Mouse (Mus musculus): ENCODE measurements around the gene Sh2b1. TPM values are rescaled to one million over a fixed set of nuclear protein-coding genes. Genes with fewer than 3 reads are reported as not detected.

Sh2b1 gene
- polyA plus RNA-seq, 1 experiment from 2014 or later = 26.4 TPM

DNA sequence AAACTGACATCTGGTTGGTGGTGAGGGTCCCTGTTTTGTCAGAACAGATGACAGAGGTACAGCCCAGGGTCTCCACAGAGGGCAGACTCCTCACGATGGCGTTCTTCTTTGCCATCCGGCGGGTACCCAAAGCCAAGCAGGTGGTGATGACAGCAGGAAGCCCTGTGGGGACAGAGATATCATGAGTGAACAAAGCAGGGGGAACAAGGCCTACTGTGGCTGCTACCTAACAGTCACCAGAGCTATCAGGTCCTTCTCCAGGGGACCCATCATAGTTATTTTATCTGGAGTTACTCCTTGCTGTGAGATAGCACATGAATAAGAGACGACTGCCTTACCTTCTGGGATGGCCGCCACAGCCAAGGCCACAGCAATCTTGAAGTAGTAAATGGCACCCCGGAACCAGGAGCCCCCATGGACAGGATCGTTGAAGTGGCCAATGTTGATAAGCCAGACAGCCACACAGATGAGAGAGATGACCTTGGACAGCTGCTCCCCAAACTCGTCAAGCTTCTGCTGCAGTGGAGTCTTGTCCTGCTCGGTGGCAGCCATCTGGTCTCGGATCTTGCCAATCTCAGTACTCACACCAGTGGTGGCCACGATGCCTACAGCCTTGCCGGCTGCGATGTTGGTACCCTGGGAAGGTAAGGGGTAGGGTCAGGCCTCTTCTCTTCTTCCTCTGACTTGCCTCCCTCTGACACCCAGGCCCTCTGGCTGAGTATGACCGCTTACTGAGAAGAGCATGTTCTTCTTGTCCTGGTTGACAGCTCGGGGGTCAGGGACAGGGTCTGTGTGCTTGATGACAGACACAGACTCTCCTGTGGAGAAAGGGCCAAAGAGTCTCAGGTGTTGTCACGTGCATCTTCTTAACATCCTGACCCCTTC, 18.6 kb downstream of the Sh2b1 start:
- no peak for ATAC-seq (replicated peaks; ENCODE audit: low FRiP score)
- 69% methylated on average over 17 of the region's 17 CpGs for WGBS
- no peaks in the 10 kb centered on the region for H3K36me3 ChIP-seq (ENCODE audit: control insufficient read depth, insufficient read depth, low read length)

DNA sequence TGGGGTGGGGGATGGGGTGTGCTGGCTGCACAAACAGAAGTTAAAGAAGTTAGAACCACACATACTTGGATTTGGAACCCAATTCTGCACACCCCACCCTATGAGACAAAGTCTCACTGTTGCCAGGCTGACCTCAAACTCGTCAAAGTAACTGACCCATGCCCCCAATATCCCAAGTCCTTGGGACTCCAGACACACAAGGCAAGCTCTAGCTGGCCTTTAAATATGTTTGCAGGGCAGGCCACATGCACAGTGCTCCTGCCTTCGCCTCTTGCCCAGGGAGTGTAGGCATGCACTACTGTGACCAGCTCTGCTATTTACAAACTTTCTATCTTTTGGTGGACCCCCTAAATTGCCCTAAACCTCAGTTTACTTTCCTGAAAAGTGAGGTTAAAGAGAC, 20.0 kb downstream of the Sh2b1 start:
- H3K27me3 ChIP-seq (replicated peaks; ENCODE audit: control insufficient read depth, insufficient read depth, low read length) = no peaks in the 10 kb centered on the region
- H3K4me1 ChIP-seq (replicated peaks; ENCODE audit: control insufficient read depth, insufficient read depth, low read length) = no peaks in the 10 kb centered on the region; the same call in 1 of the 2 replicates
- WGBS = 64% methylated on average over 2 of the region's 2 CpGs
- H3K4me2 ChIP-seq = no peak overlapping the region
- no peak overlapping the region for H3K27ac ChIP-seq (ENCODE audit: low read depth, low read length)
- H3K4me3 ChIP-seq (ENCODE audit: low read depth, low read length) = no peak overlapping the region
- ATAC-seq (replicated peaks; ENCODE audit: low FRiP score) (no peak), DNase-seq (ENCODE audit: low spot score) (no peak)
- H3K9ac ChIP-seq (ENCODE audit: low read depth, low read length) = no peak overlapping the region
- H3K36me3 ChIP-seq (ENCODE audit: control insufficient read depth, insufficient read depth, low read length) = no peaks in the 10 kb centered on the region
- H3K9me3 ChIP-seq (ENCODE audit: control insufficient read depth, low read length) = no peaks in the 10 kb centered on the region

More for the DNA sequence above, 18.6 kb downstream of the Sh2b1 start:
- no peak overlapping the region for H3K4me2 ChIP-seq
- H3K27me3 ChIP-seq (replicated peaks; ENCODE audit: control insufficient read depth, insufficient read depth, low read length) = no peaks in the 10 kb centered on the region
- no peak overlapping the region for H3K4me3 ChIP-seq (ENCODE audit: low read depth, low read length)
- no peak for DNase-seq (ENCODE audit: low spot score)
- no peak overlapping the region for H3K9ac ChIP-seq (ENCODE audit: low read depth, low read length)
- no peaks in the 10 kb centered on the region for H3K9me3 ChIP-seq (ENCODE audit: control insufficient read depth, low read length)
- H3K4me1 ChIP-seq (replicated peaks; ENCODE audit: control insufficient read depth, insufficient read depth, low read length) = no peaks in the 10 kb centered on the region; the same call in 1 of the 2 replicates
- H3K27ac ChIP-seq (ENCODE audit: low read depth, low read length) = no peak overlapping the region

DNA sequence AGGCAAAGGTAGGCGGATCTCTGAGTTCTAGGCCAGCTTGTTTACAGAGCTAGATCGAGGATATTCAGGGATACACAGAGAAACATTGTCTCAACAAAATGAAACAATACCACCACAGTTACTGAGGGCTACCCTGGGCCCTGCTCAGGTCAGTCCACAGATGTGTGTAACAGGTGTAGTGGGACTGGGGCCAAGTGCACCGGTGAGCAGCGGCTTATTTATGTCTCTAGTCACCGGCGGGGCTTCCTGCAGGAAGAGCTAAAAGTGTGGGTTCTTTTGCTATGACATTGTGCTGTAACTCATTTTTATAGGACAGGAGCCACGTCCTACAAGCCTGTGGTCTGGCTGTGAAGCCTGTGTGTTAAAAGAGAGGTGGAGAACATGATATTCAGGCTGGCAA, 21.4 kb downstream of the Sh2b1 start:
- Histone ChIP-seq H3K4me1 (replicated peaks; ENCODE audit: control insufficient read depth, insufficient read depth, low read length) (no peaks in the 10 kb centered on the region; the same call in 1 of the 2 replicates), H3K4me2 (no peak overlapping the region), H3K9me3 (ENCODE audit: control insufficient read depth, low read length) (no peaks in the 10 kb centered on the region), H3K27ac (ENCODE audit: low read depth, low read length) (no peak overlapping the region), H3K27me3 (replicated peaks; ENCODE audit: control insufficient read depth, insufficient read depth, low read length) (no peaks in the 10 kb centered on the region), H3K9ac (ENCODE audit: low read depth, low read length) (no peak overlapping the region), H3K36me3 (ENCODE audit: control insufficient read depth, insufficient read depth, low read length) (no peaks in the 10 kb centered on the region), H3K4me3 (ENCODE audit: low read depth, low read length) (no peak overlapping the region)
- 77% methylated on average over 7 of the region's 7 CpGs for WGBS
- no peak for ATAC-seq (replicated peaks; ENCODE audit: low FRiP score)
- no peak for DNase-seq (ENCODE audit: low spot score)

DNA sequence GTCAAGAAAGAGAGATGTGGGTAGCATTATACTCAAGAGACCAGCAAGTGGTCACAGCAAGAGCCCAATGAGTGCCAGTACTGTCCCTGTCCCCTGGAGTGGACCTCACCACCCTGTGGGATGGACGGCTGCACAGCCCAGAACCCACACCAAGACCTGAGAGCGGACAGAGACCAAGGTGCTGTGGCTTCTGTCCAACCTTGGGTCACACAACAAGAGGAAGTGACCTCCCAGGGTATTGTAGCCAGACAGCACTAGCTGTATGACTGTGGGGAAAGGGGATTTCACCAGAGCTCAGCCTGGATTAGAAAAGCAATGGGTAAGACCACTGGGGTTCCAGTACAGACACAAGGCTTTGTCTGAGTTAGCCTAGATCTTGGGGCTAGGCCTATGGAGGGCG, 23.0 kb downstream of the Sh2b1 start:
- Histone ChIP-seq H3K4me2 (no peak overlapping the region), H3K36me3 (ENCODE audit: control insufficient read depth, insufficient read depth, low read length) (no peaks in the 10 kb centered on the region), H3K9ac (ENCODE audit: low read depth, low read length) (no peak overlapping the region), H3K4me3 (ENCODE audit: low read depth, low read length) (no peak overlapping the region), H3K9me3 (ENCODE audit: control insufficient read depth, low read length) (no peaks in the 10 kb centered on the region), H3K27ac (ENCODE audit: low read depth, low read length) (no peak overlapping the region), H3K4me1 (replicated peaks; ENCODE audit: control insufficient read depth, insufficient read depth, low read length) (no peaks in the 10 kb centered on the region; the same call in 1 of the 2 replicates), H3K27me3 (replicated peaks; ENCODE audit: control insufficient read depth, insufficient read depth, low read length) (no peaks in the 10 kb centered on the region)
- 79% methylated on average over 3 of the region's 3 CpGs for WGBS
- ATAC-seq (replicated peaks; ENCODE audit: low FRiP score) (no peak), DNase-seq (ENCODE audit: low spot score) (no peak)

- WGBS = 87% methylated on average over 6 of the region's 6 CpGs
These were observed 24.6 kb downstream of the Sh2b1 start for GRCm38 (mm10) chr7:126450641-126451040.

DNA sequence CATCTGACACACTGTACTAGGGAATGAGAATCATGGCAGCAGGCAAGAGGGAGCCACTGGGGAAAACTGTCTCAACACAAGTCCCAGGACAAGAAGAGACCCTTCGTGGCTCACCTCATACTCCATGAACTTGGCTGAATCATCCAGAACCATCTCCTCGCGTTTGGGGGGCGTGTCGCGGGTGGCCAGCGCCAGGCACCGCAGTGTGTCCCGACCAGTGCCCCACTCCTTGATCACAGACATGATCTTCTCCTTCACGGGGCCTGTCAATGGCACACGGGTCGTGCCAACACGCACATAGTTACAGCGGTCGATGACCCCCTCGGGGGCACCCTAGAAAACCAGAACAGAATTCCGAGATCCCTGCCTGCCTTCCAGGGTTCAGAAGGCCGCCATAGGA, 25.2 kb downstream of the Sh2b1 start:
- H3K27ac ChIP-seq (ENCODE audit: low read depth, low read length) = no peak overlapping the region
- H3K36me3 ChIP-seq (ENCODE audit: control insufficient read depth, insufficient read depth, low read length) = peaks cover 7% of the 10 kb centered on the region; the same call in 1 of the 2 replicates
- H3K4me2 ChIP-seq = no peak overlapping the region
- ATAC-seq (replicated peaks; ENCODE audit: low FRiP score) (no peak), DNase-seq (ENCODE audit: low spot score) (no peak)
- no peak overlapping the region for H3K9ac ChIP-seq (ENCODE audit: low read depth, low read length)
- H3K4me3 ChIP-seq (ENCODE audit: low read depth, low read length) = no peak overlapping the region
- H3K4me1 ChIP-seq (replicated peaks; ENCODE audit: control insufficient read depth, insufficient read depth, low read length) = no peaks in the 10 kb centered on the region
- H3K9me3 ChIP-seq (ENCODE audit: control insufficient read depth, low read length) = no peaks in the 10 kb centered on the region
- WGBS = 90% methylated on average over 18 of the region's 18 CpGs
- H3K27me3 ChIP-seq (replicated peaks; ENCODE audit: control insufficient read depth, insufficient read depth, low read length) = no peaks in the 10 kb centered on the region

More at GRCm38 (mm10) chr7:126450641-126451040, 24.6 kb downstream of the Sh2b1 start:
- Histone ChIP-seq H3K27ac (ENCODE audit: low read depth, low read length) (no peak overlapping the region), H3K9me3 (ENCODE audit: control insufficient read depth, low read length) (no peaks in the 10 kb centered on the region), H3K36me3 (ENCODE audit: control insufficient read depth, insufficient read depth, low read length) (peaks cover under 1% of the 10 kb centered on the region; the same call in 1 of the 2 replicates), H3K4me2 (no peak overlapping the region), H3K4me3 (ENCODE audit: low read depth, low read length) (no peak overlapping the region), H3K4me1 (replicated peaks; ENCODE audit: control insufficient read depth, insufficient read depth, low read length) (no peaks in the 10 kb centered on the region), H3K27me3 (replicated peaks; ENCODE audit: control insufficient read depth, insufficient read depth, low read length) (no peaks in the 10 kb centered on the region), H3K9ac (ENCODE audit: low read depth, low read length) (no peak overlapping the region)
- ATAC-seq (replicated peaks; ENCODE audit: low FRiP score) (no peak), DNase-seq (ENCODE audit: low spot score) (no peak)

DNA sequence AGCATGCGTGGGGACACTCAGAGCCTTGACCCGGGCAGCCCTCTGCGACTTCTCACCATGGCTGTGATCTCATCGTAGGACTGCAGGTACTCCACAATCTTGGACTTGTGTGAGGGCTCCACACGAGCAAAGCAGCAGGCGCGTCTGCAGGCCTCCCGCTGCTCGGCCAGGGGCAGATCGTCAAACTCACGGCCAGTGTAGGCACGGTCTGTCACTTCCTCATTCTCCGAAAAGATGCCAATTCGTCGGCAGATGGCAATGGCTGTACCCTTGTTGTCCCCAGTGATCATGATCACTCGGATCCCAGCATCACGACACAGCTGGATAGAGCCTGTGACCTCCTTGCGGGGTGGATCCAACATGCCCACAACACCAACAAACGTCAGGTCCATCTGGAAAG, 26.7 kb downstream of the Sh2b1 start:
- peaks cover 8% of the 10 kb centered on the region; the same call in 1 of the 2 replicates for H3K36me3 ChIP-seq (ENCODE audit: control insufficient read depth, insufficient read depth, low read length)
- H3K27ac ChIP-seq (ENCODE audit: low read depth, low read length) = no peak overlapping the region
- H3K4me1 ChIP-seq (replicated peaks; ENCODE audit: control insufficient read depth, insufficient read depth, low read length) = no peaks in the 10 kb centered on the region
- H3K4me3 ChIP-seq (ENCODE audit: low read depth, low read length) = no peak overlapping the region
- 87% methylated on average over 19 of the region's 19 CpGs for WGBS
- DNase-seq (ENCODE audit: low spot score) (no peak), ATAC-seq (replicated peaks; ENCODE audit: low FRiP score) (no peak)
- no peaks in the 10 kb centered on the region for H3K9me3 ChIP-seq (ENCODE audit: control insufficient read depth, low read length)
- H3K9ac ChIP-seq (ENCODE audit: low read depth, low read length) = no peak overlapping the region
- no peaks in the 10 kb centered on the region for H3K27me3 ChIP-seq (replicated peaks; ENCODE audit: control insufficient read depth, insufficient read depth, low read length)
- H3K4me2 ChIP-seq = no peak overlapping the region

DNA sequence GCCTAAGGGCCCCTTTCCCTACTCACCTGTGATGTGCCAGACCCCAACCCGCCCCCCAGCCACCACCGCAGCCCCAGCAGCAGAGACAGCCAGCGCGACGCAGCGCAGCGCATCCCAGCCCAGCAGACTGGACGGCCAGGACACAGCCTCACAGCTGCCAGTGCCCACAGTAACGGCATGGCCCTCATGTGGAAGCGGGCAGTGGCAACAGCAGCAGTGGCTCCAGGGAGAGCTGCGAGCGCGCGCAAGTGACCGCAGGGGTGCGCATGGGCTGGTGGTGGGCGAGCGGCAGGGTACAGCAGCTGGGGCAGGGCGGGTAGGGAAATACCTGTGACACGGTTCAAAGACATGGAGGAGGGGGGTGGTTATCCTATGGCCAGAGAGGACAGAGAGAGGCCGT, 29.0 kb downstream of the Sh2b1 start:
- H3K27me3 ChIP-seq (replicated peaks; ENCODE audit: control insufficient read depth, insufficient read depth, low read length) = no peaks in the 10 kb centered on the region
- H3K4me2 ChIP-seq = no peak overlapping the region
- no peaks in the 10 kb centered on the region for H3K4me1 ChIP-seq (replicated peaks; ENCODE audit: control insufficient read depth, insufficient read depth, low read length)
- H3K4me3 ChIP-seq (ENCODE audit: low read depth, low read length) = no peak overlapping the region
- no peak overlapping the region for H3K9ac ChIP-seq (ENCODE audit: low read depth, low read length)
- H3K36me3 ChIP-seq (ENCODE audit: control insufficient read depth, insufficient read depth, low read length) = peaks cover 8% of the 10 kb centered on the region; the same call in 1 of the 2 replicates
- WGBS = 94% methylated on average over 21 of the region's 21 CpGs
- no peak overlapping the region for H3K27ac ChIP-seq (ENCODE audit: low read depth, low read length)
- no peaks in the 10 kb centered on the region for H3K9me3 ChIP-seq (ENCODE audit: control insufficient read depth, low read length)
- DNase-seq (ENCODE audit: low spot score) (no peak), ATAC-seq (replicated peaks; ENCODE audit: low FRiP score) (no peak)
